Mouse (Mus musculus): ENCODE data around the gene Lpcat2b.
"Not testable (repeated sequence)": the region's sequence is repeated elsewhere in the genome, so short reads cannot be mapped to it uniquely, and the experiment has no call there.

Lpcat2b gene

GRCm38 (mm10) chr5:107431249-107431648 is at the start of gene Lpcat2b:
Gene Lpcat2b (plus strand): TSS chr5:107431549.
- DNase-seq = no peak

- DNase-seq = not testable (repeated sequence)
These were observed 44.9 kb upstream of the Lpcat2b start for GRCm38 (mm10) chr5:107386448-107386847.

GRCm38 (mm10) chr5:107387788-107388187 is 43.6 kb upstream of the Lpcat2b start:
- DNase-seq = no peak

- DNase-seq = no peak
These were observed 42.0 kb upstream of the Lpcat2b start for GRCm38 (mm10) chr5:107389373-107389772.

- no peak for DNase-seq
These were observed 36.9 kb upstream of the Lpcat2b start for GRCm38 (mm10) chr5:107394437-107394836.

GRCm38 (mm10) chr5:107402436-107402835 is 28.9 kb upstream of the Lpcat2b start, which contains the start of gene Ephx4:
Gene Ephx4 (plus strand): TSS chr5:107402736.
- no peak for DNase-seq

GRCm38 (mm10) chr5:107403011-107403946 is 28.1 kb upstream of the Lpcat2b start:
- peak; percentile 58 to 71 for DNase-seq

- peak; percentile 61 to 77 for DNase-seq
These were observed 27.2 kb upstream of the Lpcat2b start for GRCm38 (mm10) chr5:107403947-107404684.

GRCm38 (mm10) chr5:107405361-107405760 is 26.0 kb upstream of the Lpcat2b start:
- DNase-seq = no peak

GRCm38 (mm10) chr5:107410305-107410704 is 21.0 kb upstream of the Lpcat2b start:
- DNase-seq = no peak

- peak; percentile 34 to 60 for DNase-seq
These were observed 20.0 kb upstream of the Lpcat2b start for GRCm38 (mm10) chr5:107411326-107411725.

GRCm38 (mm10) chr5:107412285-107412684 is 19.1 kb upstream of the Lpcat2b start:
- DNase-seq = no peak

- DNase-seq = no peak
These were observed 16.3 kb upstream of the Lpcat2b start for GRCm38 (mm10) chr5:107415098-107415497.

- no peak for DNase-seq
These were observed 9.7 kb upstream of the Lpcat2b start for GRCm38 (mm10) chr5:107421676-107422075.

GRCm38 (mm10) chr5:107434001-107434400 is 2.7 kb downstream of the Lpcat2b start:
- DNase-seq = no peak

- no peak for DNase-seq
These were observed 4.8 kb downstream of the Lpcat2b start for GRCm38 (mm10) chr5:107436185-107436584.

GRCm38 (mm10) chr5:107436587-107437209 is 5.3 kb downstream of the Lpcat2b start:
- peak in 1 of 2 experiments; percentile 9 for DNase-seq

GRCm38 (mm10) chr5:107437464-107438281 is 6.3 kb downstream of the Lpcat2b start, which contains the start of gene Btbd8:
Gene Btbd8 (plus strand): TSS chr5:107437997.
- peak; percentile 93 to 95 for DNase-seq

GRCm38 (mm10) chr5:107438353-107438752 is 7.0 kb downstream of the Lpcat2b start:
- peak in 1 of 2 experiments; percentile 14 for DNase-seq

GRCm38 (mm10) chr5:107441881-107442280 is 10.5 kb downstream of the Lpcat2b start:
- DNase-seq = no peak

GRCm38 (mm10) chr5:107444251-107444650 is 12.9 kb downstream of the Lpcat2b start:
- DNase-seq = no peak

GRCm38 (mm10) chr5:107447977-107448376 is 16.6 kb downstream of the Lpcat2b start:
- DNase-seq = no peak
